Mouse (Mus musculus) forebrain, embryonic 11.5 days (tissue): ENCODE data around the gene Hivep3. TPM values are rescaled to one million over a fixed set of nuclear protein-coding genes. Genes with fewer than 3 reads are reported as not detected.

ENCODE experiments used
- ATAC-seq: fragments of 200-750 bp; cut with Nextera tagmentation; replicated peaks from 2 replicates; pipeline ENCODE4 v1.8.0; 2017; ENCODE audit warnings: moderate TSS enrichment; ENCODE audit not compliant: low FRiP score
- DNase-seq: peaks from one replicate; pipeline ENCODE4 v3.0.0-alpha.2; 2017; ENCODE audit warnings: low spot score
- H3K27ac ChIP-seq: fragments of 300-500 bp; sonication (generic); 2 replicates; pipeline ENCODE4 v1.5.1; 2014; ENCODE audit warnings: low read depth, low read length
- H3K27me3 ChIP-seq: fragments of 300-500 bp; sonication (generic); 2 replicates; pipeline ENCODE4 v1.6.1; 2014; ENCODE audit warnings: mild to moderate bottlenecking, low read length, mixed read lengths; ENCODE audit not compliant: control insufficient read depth, insufficient read depth
- H3K36me3 ChIP-seq: fragments of 300-500 bp; sonication (generic); 2 replicates; pipeline ENCODE4 v1.6.1; 2014; ENCODE audit warnings: mild to moderate bottlenecking, low read length, moderate library complexity, mixed read lengths; ENCODE audit not compliant: control insufficient read depth, insufficient read depth
- H3K4me1 ChIP-seq: fragments of 300-500 bp; sonication (generic); replicated peaks from 2 replicates; pipeline ENCODE4 v1.6.1; 2014; ENCODE audit warnings: low read length, mixed read lengths; ENCODE audit not compliant: control insufficient read depth, insufficient read depth
- H3K4me2 ChIP-seq: fragments of 300-500 bp; sonication (generic); 2 replicates; pipeline ENCODE4 v1.6.1; 2014; ENCODE audit warnings: low read depth, mild to moderate bottlenecking, low read length, moderate library complexity, mixed read lengths; ENCODE audit not compliant: severe bottlenecking
- H3K4me3 ChIP-seq: fragments of 300-500 bp; sonication (generic); 2 replicates; pipeline ENCODE4 v1.5.1; 2014; ENCODE audit warnings: low read depth, low read length
- H3K9ac ChIP-seq: fragments of 300-500 bp; sonication (generic); 2 replicates; pipeline ENCODE4 v1.6.1; 2014; ENCODE audit warnings: low read length
- H3K9me3 ChIP-seq: fragments of 300-500 bp; sonication (generic); 2 replicates; pipeline ENCODE4 v1.6.1; 2016; ENCODE audit warnings: low read length, mixed read lengths; ENCODE audit not compliant: control insufficient read depth
- WGBS: fragments of 180-500 bp; shearing (Covaris S2); extraction: QIAGEN DNeasy Blood & Tissue Kit; methylation state at CpG from one replicate; pipeline ENCODE4 v1.1.7; 2014; 5-methylcytosine and 5-hydroxymethylcytosine counted together
- polyA plus RNA-seq: library from polyadenylated mRNA; unstranded; fragments of >200 nt; fragmentation: Nextera tagmentation; extraction: Ambion mirVana; gene quantifications from 2 replicates; pipeline ENCODE4 v1.2.1, GENCODE M21; 2014

The Hivep3 gene
- polyA plus RNA-seq, 1 experiment from 2014 or later, result 2.2 TPM

GRCm38 (mm10) chr4:120115516-120115915, 381.9 kb downstream of the Hivep3 start:
- no peak for DNase-seq
- H3K27me3 ChIP-seq, result no peaks in the 10 kb centered on the region
- H3K4me1 ChIP-seq, result no peaks in the 10 kb centered on the region
- ATAC-seq, result no peak
- H3K27ac ChIP-seq, result no peak overlapping the region
- H3K4me3 ChIP-seq, result no peak overlapping the region
- no peaks in the 10 kb centered on the region for H3K36me3 ChIP-seq
- 89% methylated on average over 3 of the region's 3 CpGs for WGBS
- no peak overlapping the region for H3K9ac ChIP-seq
- H3K4me2 ChIP-seq, result no peak overlapping the region
- H3K9me3 ChIP-seq, result no peaks in the 10 kb centered on the region

GRCm38 (mm10) chr4:120116312-120116711, 382.7 kb downstream of the Hivep3 start:
- H3K4me1 ChIP-seq, result no peaks in the 10 kb centered on the region
- H3K9ac ChIP-seq, result no peak overlapping the region
- 89% methylated on average over 1 of the region's 1 CpGs for WGBS
- no peak for DNase-seq
- H3K27me3 ChIP-seq, result no peaks in the 10 kb centered on the region
- H3K9me3 ChIP-seq, result no peaks in the 10 kb centered on the region
- H3K27ac ChIP-seq, result no peak overlapping the region
- no peaks in the 10 kb centered on the region for H3K36me3 ChIP-seq
- no peak for ATAC-seq
- H3K4me2 ChIP-seq, result no peak overlapping the region
- no peak overlapping the region for H3K4me3 ChIP-seq

GRCm38 (mm10) chr4:120120276-120120675, 386.7 kb downstream of the Hivep3 start:
- Histone ChIP-seq H3K27ac (no peak overlapping the region), H3K36me3 (no peaks in the 10 kb centered on the region), H3K9ac (no peak overlapping the region), H3K4me1 (no peaks in the 10 kb centered on the region), H3K27me3 (no peaks in the 10 kb centered on the region), H3K4me3 (no peak overlapping the region), H3K9me3 (no peaks in the 10 kb centered on the region), H3K4me2 (no peak overlapping the region)
- DNase-seq (peak; percentile 71), ATAC-seq (no peak)
- 37% methylated on average over 8 of the region's 8 CpGs for whole genome bisulfite sequencing

- no peak overlapping the region for H3K4me3 ChIP-seq
- H3K27me3 ChIP-seq, result no peaks in the 10 kb centered on the region
- H3K36me3 ChIP-seq, result no peaks in the 10 kb centered on the region
- WGBS, result 82% methylated on average over 6 of the region's 6 CpGs
- no peaks in the 10 kb centered on the region for H3K9me3 ChIP-seq
- no peaks in the 10 kb centered on the region for H3K4me1 ChIP-seq
- no peak overlapping the region for H3K9ac ChIP-seq
- no peak overlapping the region for H3K27ac ChIP-seq
- ATAC-seq (no peak), DNase-seq (no peak)
- no peak overlapping the region for H3K4me2 ChIP-seq
Observed at GRCm38 (mm10) chr4:120124656-120125055, 391.1 kb downstream of the Hivep3 start.

- Histone ChIP-seq H3K4me3 (no peak overlapping the region), H3K27me3 (no peaks in the 10 kb centered on the region), H3K9me3 (no peaks in the 10 kb centered on the region), H3K4me2 (no peak overlapping the region), H3K4me1 (no peaks in the 10 kb centered on the region), H3K9ac (no peak overlapping the region), H3K36me3 (no peaks in the 10 kb centered on the region), H3K27ac (no peak overlapping the region)
- no peak for DNase-seq
- ATAC-seq, result no peak
- 93% methylated on average over 6 of the region's 6 CpGs for WGBS
Observed at GRCm38 (mm10) chr4:120126047-120126446, 392.5 kb downstream of the Hivep3 start.

GRCm38 (mm10) chr4:120127333-120127732, 393.7 kb downstream of the Hivep3 start:
- H3K9ac ChIP-seq, result no peak overlapping the region
- 86% methylated on average over 3 of the region's 3 CpGs for WGBS
- no peaks in the 10 kb centered on the region for H3K9me3 ChIP-seq
- DNase-seq (no peak), ATAC-seq (no peak)
- no peaks in the 10 kb centered on the region for H3K4me1 ChIP-seq
- no peak overlapping the region for H3K4me3 ChIP-seq
- no peaks in the 10 kb centered on the region for H3K27me3 ChIP-seq
- H3K4me2 ChIP-seq, result no peak overlapping the region
- no peaks in the 10 kb centered on the region for H3K36me3 ChIP-seq
- H3K27ac ChIP-seq, result no peak overlapping the region

- no peak for DNase-seq
- no peak overlapping the region for H3K9ac ChIP-seq
- WGBS, result 86% methylated on average over 4 of the region's 4 CpGs
- H3K4me1 ChIP-seq, result no peaks in the 10 kb centered on the region
- no peak overlapping the region for H3K27ac ChIP-seq
- ATAC-seq, result no peak
- H3K36me3 ChIP-seq, result no peaks in the 10 kb centered on the region
- no peak overlapping the region for H3K4me2 ChIP-seq
- no peaks in the 10 kb centered on the region for H3K27me3 ChIP-seq
- H3K9me3 ChIP-seq, result no peaks in the 10 kb centered on the region
- no peak overlapping the region for H3K4me3 ChIP-seq
Observed at GRCm38 (mm10) chr4:120128033-120128432, 394.4 kb downstream of the Hivep3 start.

GRCm38 (mm10) chr4:120129233-120129885, 395.8 kb downstream of the Hivep3 start:
- no peaks in the 10 kb centered on the region for H3K4me1 ChIP-seq
- H3K27ac ChIP-seq, result no peak overlapping the region
- no peak overlapping the region for H3K9ac ChIP-seq
- no peak overlapping the region for H3K4me3 ChIP-seq
- H3K9me3 ChIP-seq, result no peaks in the 10 kb centered on the region
- H3K27me3 ChIP-seq, result no peaks in the 10 kb centered on the region
- WGBS, result 53% methylated on average over 4 of the region's 4 CpGs
- peak; percentile 83 for DNase-seq
- H3K36me3 ChIP-seq, result no peaks in the 10 kb centered on the region
- ATAC-seq, result peak; percentile 66
- no peak overlapping the region for H3K4me2 ChIP-seq

GRCm38 (mm10) chr4:120130926-120131325, 397.3 kb downstream of the Hivep3 start:
- no peaks in the 10 kb centered on the region for H3K9me3 ChIP-seq
- no peaks in the 10 kb centered on the region for H3K27me3 ChIP-seq
- no peak overlapping the region for H3K4me2 ChIP-seq
- H3K4me3 ChIP-seq, result no peak overlapping the region
- ATAC-seq, result no peak
- WGBS, result 80% methylated on average over 4 of the region's 4 CpGs
- H3K9ac ChIP-seq, result no peak overlapping the region
- DNase-seq, result no peak
- H3K27ac ChIP-seq, result no peak overlapping the region
- H3K4me1 ChIP-seq, result no peaks in the 10 kb centered on the region
- no peaks in the 10 kb centered on the region for H3K36me3 ChIP-seq
